Mouse (Mus musculus): ENCODE results near the gene Rpa3. TPM values are rescaled to one million over a fixed set of nuclear protein-coding genes. Genes with fewer than 3 reads are reported as not detected.

The Rpa3 gene
- polyA plus RNA-seq (2012; rRNA removed), result 36.1 and 48.9 TPM in 2 replicates

DNA sequence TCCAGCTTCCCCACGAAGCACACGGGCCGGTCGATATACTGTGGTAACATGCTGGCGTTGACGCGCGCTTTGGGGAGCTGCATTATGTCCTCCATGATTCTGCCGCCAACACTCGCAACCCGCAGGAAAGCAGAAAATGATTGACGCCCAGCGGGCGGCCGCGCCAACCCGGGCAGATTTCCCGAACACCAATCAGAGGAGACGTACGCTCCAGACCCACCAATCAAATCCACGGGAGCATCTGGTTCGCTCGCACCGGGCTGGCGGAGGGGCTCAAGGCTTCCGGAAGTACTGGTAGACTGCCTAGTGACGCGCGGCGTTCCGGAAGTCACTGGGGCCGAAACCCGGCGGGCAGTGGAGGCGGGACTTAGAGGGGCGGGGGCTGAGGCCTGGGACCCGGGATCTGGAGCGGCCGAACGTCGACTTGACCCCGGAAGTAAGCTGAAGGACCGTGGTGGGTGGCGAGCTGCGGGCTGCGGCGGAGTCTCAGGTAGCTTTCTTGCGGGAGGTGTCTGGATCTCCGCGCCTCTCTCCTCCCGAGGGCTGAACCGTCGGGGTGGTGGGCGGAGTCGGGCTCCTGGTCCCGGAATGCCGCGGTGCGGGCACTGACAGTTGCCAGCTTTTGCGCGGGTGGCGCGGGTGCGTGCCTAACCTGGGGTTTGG, at the start of gene Rpa3, which contains the start of the genes Umad1 and Gm45062:
TSS of gene Rpa3 (minus strand) at position 170 of the 663 bp plus-strand sequence.
TSS of gene Umad1 (plus strand) at position 285 of the 663 bp plus-strand sequence.
TSS of gene Gm45062 (plus strand) at position 447 of the 663 bp plus-strand sequence.
- TF ChIP-seq POLR2A (IDR thresholded peaks at IDR 0.05; ENCODE audit: borderline replicate concordance, extremely low read depth, insufficient read depth, insufficient read length, poor library complexity, severe bottlenecking) (peak; percentile 32; the same call in 1 of the 2 replicates), CTCF (IDR thresholded peaks at IDR 0.05; ENCODE audit: borderline replicate concordance, extremely low read depth, insufficient read depth, insufficient read length) (no peak)
- peak; percentile 100 for DNase-seq (ENCODE audit: low read depth)

DNA sequence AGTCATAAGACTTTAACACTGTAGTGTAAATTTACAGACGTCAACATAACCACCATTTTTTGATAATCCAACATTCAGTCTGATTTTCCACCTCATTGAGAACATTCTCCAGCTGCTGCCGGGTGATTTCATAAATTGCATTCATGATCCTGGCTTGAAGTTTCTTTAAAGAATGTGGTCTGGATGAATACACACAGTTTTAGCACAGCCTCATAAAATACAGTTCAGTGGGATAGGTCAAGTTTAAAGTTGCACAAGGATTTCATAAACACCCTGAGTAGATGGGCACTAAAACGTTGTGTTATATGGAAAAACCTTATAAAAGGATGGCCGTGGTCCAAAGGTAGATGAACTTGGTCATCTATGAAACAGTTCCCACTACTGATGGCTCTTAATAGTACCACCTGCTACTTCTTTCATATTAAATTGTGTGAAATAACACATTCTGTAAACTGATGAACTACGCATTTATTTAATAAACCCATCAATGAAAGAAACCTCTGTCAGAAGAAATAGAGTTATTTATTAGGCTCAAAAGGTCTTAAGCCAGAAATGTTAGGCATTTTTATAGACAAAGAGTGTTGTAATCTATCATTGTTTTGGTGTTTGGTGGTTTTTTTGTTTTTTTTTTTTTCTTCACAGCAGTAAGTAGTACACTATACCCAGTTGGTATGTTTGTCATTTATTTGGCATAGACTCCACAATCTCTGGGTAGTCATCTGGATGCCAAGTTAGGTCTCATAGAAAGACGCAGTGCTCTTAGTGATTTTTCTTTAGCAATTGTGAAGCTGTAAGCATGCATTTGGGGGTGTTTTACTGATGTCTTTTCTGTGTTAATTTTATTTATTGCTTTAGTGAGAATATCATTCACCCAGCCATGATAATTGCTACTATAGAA, 49.2 kb upstream of the Rpa3 start:
- DNase-seq (ENCODE audit: low read depth), result peak; percentile 76
- TF ChIP-seq POLR2A (IDR thresholded peaks at IDR 0.05; ENCODE audit: borderline replicate concordance, extremely low read depth, insufficient read depth, insufficient read length, poor library complexity, severe bottlenecking) (no peak), CTCF (IDR thresholded peaks at IDR 0.05; ENCODE audit: borderline replicate concordance, extremely low read depth, insufficient read depth, insufficient read length) (no peak)

DNA sequence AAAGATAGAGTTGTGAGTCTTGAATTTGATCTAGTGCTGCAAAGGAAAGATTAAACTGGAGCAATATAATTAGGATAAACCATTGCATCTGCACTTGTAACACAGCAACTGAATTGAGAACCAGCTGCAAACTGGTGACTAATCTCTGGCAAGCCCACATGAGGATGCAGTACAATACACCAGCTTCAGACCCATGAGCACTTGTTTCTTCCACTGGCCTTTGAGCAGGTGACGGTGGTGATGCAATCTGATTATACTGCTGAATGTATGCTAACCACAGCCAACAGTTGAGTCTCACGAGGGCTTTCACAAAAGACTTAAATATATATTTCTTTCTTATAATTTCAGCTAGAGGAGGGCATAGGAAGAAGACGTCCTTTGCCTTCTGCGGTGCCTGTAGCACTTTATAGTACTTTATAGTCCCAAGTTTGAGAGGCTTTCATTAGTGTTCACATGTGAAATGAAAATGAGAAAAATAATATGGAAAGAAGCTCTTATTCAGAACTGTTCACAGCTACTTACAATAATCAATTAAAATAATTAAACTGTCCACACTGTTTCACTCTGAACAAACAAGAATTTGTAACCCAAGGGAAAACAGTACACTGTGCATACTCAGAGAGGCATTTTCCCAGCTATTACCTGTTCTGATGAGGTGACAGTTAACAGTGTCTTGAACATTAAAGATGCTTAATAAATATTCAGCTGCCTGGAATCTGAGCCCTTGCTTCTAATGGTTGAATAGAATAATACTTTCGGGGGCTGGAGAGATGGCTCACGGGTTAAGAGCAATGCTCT, 40.3 kb upstream of the Rpa3 start:
- TF ChIP-seq POLR2A (IDR thresholded peaks at IDR 0.05; ENCODE audit: borderline replicate concordance, extremely low read depth, insufficient read depth, insufficient read length, poor library complexity, severe bottlenecking), result no peak
- no peak for TF ChIP-seq CTCF (IDR thresholded peaks at IDR 0.05; ENCODE audit: borderline replicate concordance, extremely low read depth, insufficient read depth, insufficient read length)
- DNase-seq (ENCODE audit: low read depth), result peak; percentile 84

DNA sequence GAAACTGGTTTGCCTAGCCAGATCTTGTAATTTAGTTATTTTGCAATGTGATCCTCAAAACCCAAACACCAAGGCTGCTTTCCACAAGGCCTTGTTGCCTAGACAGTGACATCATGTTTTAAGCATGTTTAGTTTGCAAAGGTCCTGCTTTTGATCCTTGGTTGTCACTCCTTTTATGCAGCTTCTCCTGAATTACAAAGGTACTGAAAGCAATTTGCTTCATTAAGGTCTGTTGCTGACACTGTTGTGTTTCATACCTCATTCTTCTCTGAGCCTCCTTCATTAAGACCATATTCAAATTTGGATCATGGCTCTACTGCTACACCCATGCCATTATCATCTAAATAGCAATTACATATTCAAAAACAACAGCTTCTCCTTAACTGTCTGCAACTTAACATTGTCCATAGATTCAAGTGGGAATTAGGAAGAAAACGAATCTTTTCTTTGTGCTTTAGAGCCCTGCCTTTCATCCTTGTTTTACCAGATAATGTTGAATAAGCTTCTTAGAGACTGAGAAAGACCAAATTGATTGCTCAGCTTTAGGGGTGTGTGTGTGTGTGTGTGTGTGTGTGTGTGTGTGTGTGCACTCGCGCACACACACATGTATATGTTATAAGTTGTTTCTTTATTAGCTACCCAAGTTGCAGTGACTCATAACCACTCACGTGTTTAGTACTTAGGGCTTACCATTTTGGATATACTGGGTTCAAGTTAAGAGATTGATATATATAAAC, 35.2 kb upstream of the Rpa3 start:
- TF ChIP-seq CTCF (IDR thresholded peaks at IDR 0.05; ENCODE audit: borderline replicate concordance, extremely low read depth, insufficient read depth, insufficient read length) (no peak), POLR2A (IDR thresholded peaks at IDR 0.05; ENCODE audit: borderline replicate concordance, extremely low read depth, insufficient read depth, insufficient read length, poor library complexity, severe bottlenecking) (no peak)

DNA sequence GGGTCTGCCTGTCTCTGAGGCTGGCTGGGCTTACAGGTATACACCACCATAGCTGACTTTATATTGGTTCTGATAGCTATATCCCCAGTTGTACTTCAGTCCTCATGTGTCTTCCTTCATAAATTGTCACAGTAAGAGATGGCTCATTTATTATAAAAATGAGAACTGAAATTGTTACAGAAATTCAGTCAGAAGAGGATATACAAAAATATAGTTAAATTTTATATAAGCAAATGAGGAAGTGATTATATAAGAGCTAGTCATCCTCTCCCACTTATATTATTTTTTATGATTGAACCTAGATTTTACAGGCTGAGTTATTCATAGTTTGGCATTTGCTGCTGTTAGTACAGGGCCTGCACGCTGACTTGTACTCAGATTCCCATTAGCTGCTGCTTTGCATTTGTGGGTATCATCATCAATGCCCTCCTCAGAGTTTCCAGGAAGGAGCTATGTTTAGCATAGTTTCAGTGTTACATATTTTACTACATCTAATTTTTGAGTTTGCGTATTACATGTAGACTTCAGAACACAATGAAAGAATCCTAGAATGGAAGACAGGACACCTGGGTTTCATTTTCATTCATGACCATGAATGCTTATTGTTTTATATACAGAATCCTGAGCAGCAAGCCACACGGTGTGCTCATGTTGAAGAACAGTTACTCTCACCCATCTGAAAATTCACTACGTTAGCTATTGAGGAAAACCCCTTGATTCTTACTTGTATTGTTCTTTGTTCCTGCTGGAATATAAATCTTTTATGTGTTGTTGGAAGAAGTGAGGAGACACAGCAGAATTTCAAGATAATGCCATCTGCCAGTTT, 30.0 kb upstream of the Rpa3 start:
- TF ChIP-seq CTCF (IDR thresholded peaks at IDR 0.05; ENCODE audit: borderline replicate concordance, extremely low read depth, insufficient read depth, insufficient read length), result no peak
- no peak for TF ChIP-seq POLR2A (IDR thresholded peaks at IDR 0.05; ENCODE audit: borderline replicate concordance, extremely low read depth, insufficient read depth, insufficient read length, poor library complexity, severe bottlenecking)
- DNase-seq (ENCODE audit: low read depth), result no peak

More for the DNA sequence above, 35.2 kb upstream of the Rpa3 start:
- DNase-seq (ENCODE audit: low read depth), result peak; percentile 92

DNA sequence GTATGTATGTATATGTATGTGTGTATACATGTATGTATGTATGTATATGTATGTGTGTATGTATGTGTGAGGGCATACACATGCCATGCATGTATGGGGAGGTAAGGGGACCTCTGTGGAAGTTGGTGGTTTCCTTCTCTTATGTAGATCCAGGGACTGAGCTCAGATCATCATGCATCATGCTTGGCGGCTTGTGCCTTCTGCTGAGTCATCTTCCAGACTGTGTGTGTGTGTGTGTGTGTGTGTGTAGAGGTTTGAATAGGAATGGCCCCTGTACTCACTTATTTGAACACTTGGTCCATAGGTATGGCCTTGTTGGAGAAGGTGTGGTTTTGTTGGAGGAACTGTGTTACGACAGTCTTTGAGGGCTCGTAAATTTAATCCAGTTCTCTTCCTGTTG, 27.2 kb upstream of the Rpa3 start:
- DNase-seq (ENCODE audit: low read depth), result no peak
- TF ChIP-seq POLR2A (IDR thresholded peaks at IDR 0.05; ENCODE audit: borderline replicate concordance, extremely low read depth, insufficient read depth, insufficient read length, poor library complexity, severe bottlenecking), result no peak
- TF ChIP-seq CTCF (IDR thresholded peaks at IDR 0.05; ENCODE audit: borderline replicate concordance, extremely low read depth, insufficient read depth, insufficient read length), result no peak

DNA sequence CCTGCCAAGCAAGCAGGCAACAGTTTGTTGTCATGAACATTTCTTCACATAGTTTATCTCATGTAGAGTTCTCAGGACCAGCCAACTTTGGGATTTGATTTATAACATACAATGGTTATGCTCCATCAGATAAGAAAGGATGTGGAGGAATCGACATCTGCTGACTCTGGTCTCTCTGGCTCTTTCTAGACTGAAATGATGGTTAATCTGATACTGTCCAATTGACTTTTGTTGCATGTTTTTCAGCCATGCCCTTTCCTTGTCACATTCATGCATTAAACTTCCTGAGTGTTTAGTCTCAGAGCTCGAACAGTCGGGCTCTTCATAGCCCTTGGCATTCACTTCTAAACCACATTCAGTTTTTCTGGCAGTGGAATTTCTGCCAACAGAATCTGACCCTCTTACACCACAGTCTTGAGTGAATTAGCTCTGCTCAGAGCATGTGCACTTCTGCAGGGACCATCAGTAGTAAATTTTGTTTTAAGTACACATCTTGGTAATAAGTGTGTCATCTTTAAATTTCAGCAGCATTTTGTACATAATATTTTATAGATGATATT, 26.5 kb upstream of the Rpa3 start:
- TF ChIP-seq POLR2A (IDR thresholded peaks at IDR 0.05; ENCODE audit: borderline replicate concordance, extremely low read depth, insufficient read depth, insufficient read length, poor library complexity, severe bottlenecking) (no peak), CTCF (IDR thresholded peaks at IDR 0.05; ENCODE audit: borderline replicate concordance, extremely low read depth, insufficient read depth, insufficient read length) (no peak)

DNA sequence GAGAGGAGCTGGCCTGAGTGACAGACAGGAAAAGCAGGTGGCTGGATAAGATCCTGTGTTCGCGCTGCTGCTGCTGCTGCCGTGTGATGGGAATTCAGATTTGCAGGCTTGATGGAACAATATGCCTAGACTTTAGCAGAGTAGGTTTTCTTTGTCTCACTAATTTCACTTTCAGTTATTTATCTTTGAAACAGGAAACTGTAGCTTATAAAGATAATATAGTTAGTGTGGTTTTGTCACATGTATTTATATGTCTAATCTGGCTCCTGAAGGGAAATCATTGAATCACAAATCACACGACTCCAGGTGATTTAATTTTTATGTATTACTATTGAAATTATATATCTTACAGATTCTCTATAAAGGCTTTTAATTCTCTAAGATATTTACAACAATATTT, 24.3 kb upstream of the Rpa3 start:
- TF ChIP-seq CTCF (IDR thresholded peaks at IDR 0.05; ENCODE audit: borderline replicate concordance, extremely low read depth, insufficient read depth, insufficient read length) (no peak), POLR2A (IDR thresholded peaks at IDR 0.05; ENCODE audit: borderline replicate concordance, extremely low read depth, insufficient read depth, insufficient read length, poor library complexity, severe bottlenecking) (no peak)
- DNase-seq (ENCODE audit: low read depth), result no peak

More for the DNA sequence above, 26.5 kb upstream of the Rpa3 start:
- DNase-seq (ENCODE audit: low read depth), result no peak

DNA sequence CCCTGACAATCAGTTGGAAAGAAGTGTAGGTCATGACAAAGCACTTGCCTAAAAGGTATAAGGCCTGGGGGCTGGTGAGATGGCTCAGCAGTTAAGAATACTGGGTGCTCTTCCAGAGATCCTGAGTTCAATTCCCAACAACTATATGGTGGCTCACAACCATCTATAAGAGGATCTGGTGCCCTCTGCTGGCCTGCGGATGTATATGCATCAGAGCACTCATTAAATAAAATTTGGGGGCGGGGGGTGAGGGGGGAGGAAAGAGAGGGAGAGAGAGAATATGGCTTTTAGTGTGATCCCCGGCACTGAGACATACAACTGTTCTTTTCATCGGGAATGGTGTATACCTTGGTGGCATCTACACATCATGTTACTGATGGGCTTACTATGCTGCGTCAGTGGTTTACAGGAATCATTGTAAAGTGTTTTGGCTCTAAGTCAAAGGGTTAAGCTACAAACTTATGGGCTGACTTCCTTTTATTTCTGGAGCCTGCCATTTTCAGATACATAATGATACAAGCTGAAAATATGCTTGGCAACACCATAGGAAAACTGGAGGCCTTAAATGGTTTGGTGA, 19.5 kb upstream of the Rpa3 start:
- DNase-seq (ENCODE audit: low read depth), result no peak
- TF ChIP-seq POLR2A (IDR thresholded peaks at IDR 0.05; ENCODE audit: borderline replicate concordance, extremely low read depth, insufficient read depth, insufficient read length, poor library complexity, severe bottlenecking) (no peak), CTCF (IDR thresholded peaks at IDR 0.05; ENCODE audit: borderline replicate concordance, extremely low read depth, insufficient read depth, insufficient read length) (peak; percentile 43; the same call in 1 of the 2 replicates)

Measured in brain, embryonic 14.5 days (tissue).